Mouse (Mus musculus) brown adipose tissue, adult 24 weeks (tissue): ENCODE results near the gene Ptpn1. TPM values are rescaled to one million over a fixed set of nuclear protein-coding genes. Genes with fewer than 3 reads are reported as not detected.

Experiments used
- H3K27ac ChIP-seq: fragments of 200-500 bp; replicated peaks from 2 replicates; pipeline ENCODE4 v1.5.1; 2012; ENCODE audit warnings: low read depth, mild to moderate bottlenecking, low read length
- H3K4me1 ChIP-seq: fragments of 200-500 bp; 2 replicates; pipeline ENCODE4 v1.6.1; 2012; ENCODE audit warnings: low read length, mixed read lengths; ENCODE audit not compliant: control insufficient read depth, insufficient read depth, insufficient read length
- H3K4me3 ChIP-seq: fragments of 200-500 bp; 2 replicates; pipeline ENCODE4 v1.5.1; 2012; ENCODE audit warnings: low read depth, mild to moderate bottlenecking, low read length, moderate library complexity; ENCODE audit not compliant: insufficient read depth
- polyA plus RNA-seq: library from polyadenylated mRNA; stranded (reverse); fragments of >200 nt; gene quantifications from 2 replicates; pipeline ENCODE4 v1.2.4, GENCODE M21; 2012; ENCODE audit not compliant: missing spikeins, insufficient read depth, insufficient read length

The Ptpn1 gene
- polyA plus RNA-seq, 1 experiment: 16.2 TPM

- H3K4me3 ChIP-seq: no peak overlapping the region
- no peaks in the 10 kb centered on the region for H3K4me1 ChIP-seq
- no peak overlapping the region for H3K27ac ChIP-seq
These were observed 85.1 kb downstream of the Ptpn1 start for GRCm38 (mm10) chr2:168016951-168017391.

GRCm38 (mm10) chr2:168019201-168019715 lies 87.4 kb downstream of the Ptpn1 start:
- no peak overlapping the region for H3K27ac ChIP-seq
- H3K4me1 ChIP-seq: no peaks in the 10 kb centered on the region
- no peak overlapping the region for H3K4me3 ChIP-seq

- H3K4me3 ChIP-seq: no peak overlapping the region
- no peaks in the 10 kb centered on the region for H3K4me1 ChIP-seq
- H3K27ac ChIP-seq: no peak overlapping the region
These were observed 92.0 kb downstream of the Ptpn1 start for GRCm38 (mm10) chr2:168023763-168024402.

GRCm38 (mm10) chr2:168025174-168025573 lies 93.3 kb downstream of the Ptpn1 start:
- H3K4me3 ChIP-seq: no peak overlapping the region
- H3K4me1 ChIP-seq: no peaks in the 10 kb centered on the region
- H3K27ac ChIP-seq: no peak overlapping the region

- no peak overlapping the region for H3K27ac ChIP-seq
These were observed 94.0 kb downstream of the Ptpn1 start for GRCm38 (mm10) chr2:168025882-168026281.

GRCm38 (mm10) chr2:168026467-168026866 lies 94.6 kb downstream of the Ptpn1 start:
- H3K27ac ChIP-seq: no peak overlapping the region; the same call in 1 of the 2 replicates
- no peak overlapping the region for H3K4me3 ChIP-seq
- H3K4me1 ChIP-seq: no peaks in the 10 kb centered on the region

More at GRCm38 (mm10) chr2:168025882-168026281, 94.0 kb downstream of the Ptpn1 start:
- Histone ChIP-seq H3K4me3 (no peak overlapping the region), H3K4me1 (no peaks in the 10 kb centered on the region)

- Histone ChIP-seq H3K4me3 (no peak overlapping the region), H3K4me1 (no peaks in the 10 kb centered on the region), H3K27ac (peak overlapping the region; percentile 45; the same call in 1 of the 2 replicates)
These were observed 96.5 kb downstream of the Ptpn1 start for GRCm38 (mm10) chr2:168028376-168028775.

Other genes with a start within 250 kb of the Ptpn1 start
- gene Cebpb, start 243.1 kb upstream of the Ptpn1 start, polyA plus RNA-seq: 226 and 227 TPM in 2 replicates
- gene Tmem189, start 242.2 kb upstream of the Ptpn1 start, polyA plus RNA-seq: 12.7 and 19.3 TPM in 2 replicates
- 0.33 TPM in 1 of 2 replicates, not detected in the other for gene Ripor3, start 78.6 kb downstream of the Ptpn1 start, polyA plus RNA-seq
- gene Pard6b, start 148.9 kb downstream of the Ptpn1 start, polyA plus RNA-seq: not detected in 2 replicates